Mouse (Mus musculus) hindbrain, postnatal 0 days (tissue): ENCODE results near the gene Tyrp1. TPM values are rescaled to one million over a fixed set of nuclear protein-coding genes. Genes with fewer than 3 reads are reported as not detected.

Source experiments
- ATAC-seq: fragments of 200-750 bp; cut with Nextera tagmentation; 2 replicates; pipeline ENCODE4 v1.8.0; 2017; ENCODE audit warnings: mild to moderate bottlenecking, moderate TSS enrichment, moderate library complexity
- DNase-seq: peaks from one replicate; pipeline ENCODE4 v3.0.0-alpha.2; 2015; ENCODE audit warnings: low spot score
- H3K27ac ChIP-seq: fragments of 300-500 bp; sonication (generic); 2 replicates; pipeline ENCODE4 v1.5.1; 2014; ENCODE audit warnings: mild to moderate bottlenecking
- H3K27me3 ChIP-seq: fragments of 300-500 bp; sonication (generic); 2 replicates; pipeline ENCODE4 v1.6.1; 2014; ENCODE audit warnings: low read length, mixed read lengths; ENCODE audit not compliant: insufficient read depth
- H3K36me3 ChIP-seq: fragments of 300-500 bp; sonication (generic); 2 replicates; pipeline ENCODE4 v1.6.1; 2014; ENCODE audit warnings: low read length, mixed read lengths; ENCODE audit not compliant: insufficient read depth
- H3K4me1 ChIP-seq: fragments of 300-500 bp; sonication (generic); 2 replicates; pipeline ENCODE4 v1.6.1; 2014; ENCODE audit warnings: antibody characterized with exemption, low read length, mixed read lengths; ENCODE audit not compliant: insufficient read depth
- H3K4me2 ChIP-seq: fragments of 300-500 bp; sonication (generic); 2 replicates; pipeline ENCODE4 v1.6.1; 2014; ENCODE audit warnings: low read depth, mild to moderate bottlenecking, low read length, moderate library complexity, mixed read lengths
- H3K4me3 ChIP-seq: fragments of 300-500 bp; sonication (generic); 2 replicates; pipeline ENCODE4 v1.5.1; 2014; ENCODE audit warnings: low read length
- H3K9ac ChIP-seq: fragments of 300-500 bp; sonication (generic); replicated peaks from 2 replicates; pipeline ENCODE4 v1.6.1; 2014; ENCODE audit warnings: mild to moderate bottlenecking, low read length, moderate library complexity, mixed read lengths
- H3K9me3 ChIP-seq: fragments of 300-500 bp; sonication (generic); 2 replicates; pipeline ENCODE4 v1.6.1; 2016; ENCODE audit warnings: low read length, mixed read lengths
- CTCF ChIP-seq: IDR thresholded peaks from 2 replicates; pipeline ENCODE4 v1.5.1; 2016; ENCODE audit warnings: antibody characterized with exemption, control low read depth, low read depth
- WGBS: fragments of 180-500 bp; shearing (Covaris S2); extraction: QIAGEN DNeasy Blood & Tissue Kit; methylation state at CpG from one replicate; pipeline ENCODE4 v1.1.7; 2014; 5-methylcytosine and 5-hydroxymethylcytosine counted together
- polyA plus RNA-seq: library from polyadenylated mRNA; unstranded; fragments of >200 nt; fragmentation: Nextera tagmentation; extraction: Ambion mirVana; gene quantifications from 2 replicates; pipeline ENCODE4 v1.2.1, GENCODE M21; 2015
- total RNA-seq: library from RNA; depleted of rRNA; stranded (reverse); fragments of >200 nt; gene quantifications from 2 replicates; pipeline ENCODE4 v1.2.3, GENCODE M21; 2014; rRNA removed

Gene Tyrp1
- total and polyA plus RNA-seq, 2 experiments from 2014 or later: 0.20 to 0.26 TPM

DNA sequence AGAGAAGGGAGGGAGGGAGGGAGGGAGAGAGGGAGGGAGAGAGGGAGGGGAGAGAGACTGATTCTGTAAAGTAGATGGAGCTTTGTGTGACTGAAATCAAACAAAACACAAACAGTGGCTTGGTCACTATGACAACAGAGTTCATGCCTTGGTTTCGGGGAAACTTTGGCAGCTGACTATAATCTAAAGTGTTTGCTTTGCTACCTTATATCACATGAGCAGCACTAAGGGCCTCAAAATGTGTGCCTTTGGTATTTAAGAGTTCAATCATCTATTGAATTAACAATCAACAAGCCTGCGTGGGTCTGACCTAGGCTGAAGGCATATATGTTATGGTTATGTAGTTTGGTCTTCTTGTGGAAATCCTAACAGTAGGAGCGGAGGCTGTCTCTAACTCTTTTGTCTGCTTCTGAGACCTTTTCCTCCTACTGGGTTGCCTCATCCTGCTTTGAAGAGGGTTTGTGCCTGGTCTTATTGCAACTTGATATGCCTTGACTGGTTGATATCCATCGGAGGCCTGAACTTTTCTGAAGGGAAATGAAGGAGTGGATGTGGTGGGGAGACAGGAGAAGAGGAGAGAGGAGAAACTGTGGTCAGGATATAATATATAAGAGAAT, 61.5 kb downstream of the Tyrp1 start:
- H3K9me3 ChIP-seq: no peaks in the 10 kb centered on the region
- no peak overlapping the region for H3K27ac ChIP-seq
- H3K4me2 ChIP-seq: no peak overlapping the region
- H3K9ac ChIP-seq: no peak overlapping the region
- DNase-seq (no peak), ATAC-seq (no peak)
- 67% methylated on average over 4 of the region's 4 CpGs for WGBS
- no peak for TF ChIP-seq CTCF
- H3K4me3 ChIP-seq: no peak overlapping the region
- no peaks in the 10 kb centered on the region for H3K36me3 ChIP-seq
- H3K4me1 ChIP-seq: no peaks in the 10 kb centered on the region
- no peaks in the 10 kb centered on the region for H3K27me3 ChIP-seq

Other genes starting within 250 kb of the Tyrp1 start
- 10.0 and 13.5 TPM in 2 replicates for gene Lurap1l, start 76.5 kb downstream of the Tyrp1 start, total RNA-seq
- gene Lurap1l, start 76.5 kb downstream of the Tyrp1 start, polyA plus RNA-seq: 9.1 and 9.5 TPM in 2 replicates